Mouse (Mus musculus): ENCODE measurements around the gene Ccdc181. TPM values are rescaled to one million over a fixed set of nuclear protein-coding genes. Genes with fewer than 3 reads are reported as not detected.

Ccdc181 gene
- polyA plus RNA-seq, 1 experiment from 2014 or later: 7.3 TPM

DNA sequence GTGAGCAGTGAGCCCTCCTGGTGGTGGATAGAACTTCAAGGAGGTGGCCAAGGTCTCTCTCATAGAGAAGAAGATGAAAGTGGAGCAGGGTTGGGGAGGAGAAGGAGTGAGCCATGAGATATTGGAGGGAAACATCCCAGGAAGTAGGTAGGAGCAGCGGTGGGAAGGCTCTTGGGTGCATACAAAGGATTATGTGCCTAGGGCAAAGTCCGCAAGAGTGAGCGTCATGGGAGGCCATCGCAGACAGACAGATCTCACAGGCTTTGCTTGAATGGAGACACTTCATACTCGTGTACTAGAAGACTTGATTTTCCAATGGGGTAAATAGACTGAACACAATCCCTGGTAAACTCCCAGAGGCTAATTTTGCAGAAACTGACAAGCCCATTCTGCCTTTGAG lies 43.1 kb downstream of the Ccdc181 start:
- 94% methylated on average over 5 of the region's 5 CpGs for WGBS
- no peak overlapping the region for H3K27ac ChIP-seq

DNA sequence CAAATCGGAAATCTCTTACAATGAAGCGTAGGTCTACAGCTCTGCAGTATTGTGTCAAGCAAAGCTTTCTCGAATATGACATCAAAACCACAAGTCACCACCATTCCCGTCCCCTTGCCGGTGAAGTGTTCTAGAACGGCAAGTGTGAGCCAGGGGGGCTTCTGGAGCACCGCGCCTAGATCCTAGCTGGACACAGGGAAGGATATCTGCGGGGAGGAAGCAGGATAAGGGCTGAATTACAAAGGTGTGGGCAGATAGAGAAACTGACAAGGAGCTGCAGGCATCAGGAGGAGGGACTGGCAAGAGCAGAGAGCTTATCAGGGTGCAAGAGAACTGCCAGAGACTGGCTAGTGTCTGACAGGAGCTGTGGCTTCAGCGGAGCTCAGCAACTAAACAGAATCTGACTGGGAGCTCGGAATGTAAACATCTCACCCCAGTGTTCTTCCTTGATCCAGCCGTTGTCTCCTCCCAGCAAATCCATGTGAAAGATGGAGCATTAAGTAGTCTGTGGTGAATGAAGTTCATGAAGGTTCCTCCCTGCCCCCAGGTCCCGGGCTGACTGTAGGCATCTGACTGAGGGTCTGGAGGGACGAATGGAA lies 44.3 kb downstream of the Ccdc181 start:
- no peak overlapping the region for H3K27ac ChIP-seq
- H3K4me2 ChIP-seq: no peak overlapping the region
- no peak for ATAC-seq (ENCODE audit: insufficient number of reproducible peaks, insufficient read depth, low FRiP score, low TSS enrichment, low read depth)
- H3K36me3 ChIP-seq: peaks cover 4% of the 10 kb centered on the region; the same call in 1 of the 2 replicates
- H3K4me1 ChIP-seq (replicated peaks): peaks cover 17% of the 10 kb centered on the region
- no peaks in the 10 kb centered on the region for H3K9me3 ChIP-seq
- no peaks in the 10 kb centered on the region for H3K27me3 ChIP-seq
- WGBS: 81% methylated on average over 14 of the region's 14 CpGs
- no peak overlapping the region for H3K4me3 ChIP-seq (replicated peaks)
- H3K9ac ChIP-seq (replicated peaks): no peak overlapping the region

More for the DNA sequence above, 43.1 kb downstream of the Ccdc181 start:
- Histone ChIP-seq H3K9me3 (no peaks in the 10 kb centered on the region), H3K4me1 (replicated peaks) (peaks cover 17% of the 10 kb centered on the region), H3K27me3 (no peaks in the 10 kb centered on the region), H3K36me3 (peaks cover 14% of the 10 kb centered on the region; the same call in 1 of the 2 replicates), H3K4me3 (replicated peaks) (no peak overlapping the region), H3K9ac (replicated peaks) (no peak overlapping the region), H3K4me2 (no peak overlapping the region)
- no peak for ATAC-seq (ENCODE audit: insufficient number of reproducible peaks, insufficient read depth, low FRiP score, low TSS enrichment, low read depth)

DNA sequence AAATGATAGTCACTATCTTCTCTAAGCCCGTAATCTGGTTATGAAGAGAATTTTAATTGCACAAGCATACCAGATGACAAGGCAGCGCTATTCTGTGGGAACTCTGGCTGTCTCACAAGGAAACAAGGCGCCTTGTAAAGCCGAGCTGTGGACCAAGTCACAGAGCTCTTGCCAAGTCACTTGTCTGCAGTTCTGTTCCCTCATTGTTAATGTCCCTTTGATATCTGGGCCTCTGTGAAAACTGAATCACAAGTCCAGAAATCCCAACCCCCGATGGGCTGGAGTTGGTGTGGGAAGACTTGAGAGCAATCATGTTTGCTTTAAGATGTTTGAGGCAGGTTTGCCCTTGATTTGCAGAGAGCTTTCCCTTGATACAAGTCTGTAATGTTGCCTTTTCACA lies 45.3 kb downstream of the Ccdc181 start:
- no peak overlapping the region for H3K27ac ChIP-seq
- peaks cover 4% of the 10 kb centered on the region; the same call in 1 of the 2 replicates for H3K36me3 ChIP-seq
- no peaks in the 10 kb centered on the region for H3K9me3 ChIP-seq
- no peak overlapping the region for H3K9ac ChIP-seq (replicated peaks)
- 73% methylated on average over 5 of the region's 5 CpGs for WGBS
- H3K4me3 ChIP-seq (replicated peaks): no peak overlapping the region
- H3K4me1 ChIP-seq (replicated peaks): peaks cover 17% of the 10 kb centered on the region
- no peak overlapping the region for H3K4me2 ChIP-seq
- ATAC-seq (ENCODE audit: insufficient number of reproducible peaks, insufficient read depth, low FRiP score, low TSS enrichment, low read depth): no peak
- H3K27me3 ChIP-seq: no peaks in the 10 kb centered on the region

DNA sequence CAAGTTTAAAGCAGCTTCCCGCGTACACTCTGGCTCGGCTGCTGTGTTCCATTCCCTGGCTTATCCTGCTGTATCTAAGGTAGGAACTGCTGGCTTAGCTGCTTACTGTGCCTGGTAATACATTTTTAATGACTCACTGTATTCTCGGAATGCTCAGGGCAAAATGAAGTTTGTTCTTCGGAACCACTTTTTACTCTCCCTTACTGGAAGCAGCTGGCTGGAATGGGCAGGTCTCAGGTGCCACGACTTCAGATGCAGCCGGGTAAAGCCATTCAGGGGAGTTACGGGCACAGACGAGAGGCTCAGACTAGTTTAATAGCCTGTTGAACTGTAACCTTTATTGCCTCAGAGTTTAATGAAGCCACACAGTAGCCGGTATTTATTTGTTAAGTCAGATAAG lies 46.0 kb downstream of the Ccdc181 start:
- no peaks in the 10 kb centered on the region for H3K27me3 ChIP-seq
- no peak overlapping the region for H3K9ac ChIP-seq (replicated peaks)
- H3K9me3 ChIP-seq: no peaks in the 10 kb centered on the region
- no peak overlapping the region for H3K27ac ChIP-seq
- H3K4me2 ChIP-seq: no peak overlapping the region
- peaks cover 17% of the 10 kb centered on the region for H3K4me1 ChIP-seq (replicated peaks)
- ATAC-seq (ENCODE audit: insufficient number of reproducible peaks, insufficient read depth, low FRiP score, low TSS enrichment, low read depth): no peak
- H3K36me3 ChIP-seq: peaks cover 4% of the 10 kb centered on the region; the same call in 1 of the 2 replicates
- H3K4me3 ChIP-seq (replicated peaks): no peak overlapping the region
- WGBS: 45% methylated on average over 10 of the region's 10 CpGs

DNA sequence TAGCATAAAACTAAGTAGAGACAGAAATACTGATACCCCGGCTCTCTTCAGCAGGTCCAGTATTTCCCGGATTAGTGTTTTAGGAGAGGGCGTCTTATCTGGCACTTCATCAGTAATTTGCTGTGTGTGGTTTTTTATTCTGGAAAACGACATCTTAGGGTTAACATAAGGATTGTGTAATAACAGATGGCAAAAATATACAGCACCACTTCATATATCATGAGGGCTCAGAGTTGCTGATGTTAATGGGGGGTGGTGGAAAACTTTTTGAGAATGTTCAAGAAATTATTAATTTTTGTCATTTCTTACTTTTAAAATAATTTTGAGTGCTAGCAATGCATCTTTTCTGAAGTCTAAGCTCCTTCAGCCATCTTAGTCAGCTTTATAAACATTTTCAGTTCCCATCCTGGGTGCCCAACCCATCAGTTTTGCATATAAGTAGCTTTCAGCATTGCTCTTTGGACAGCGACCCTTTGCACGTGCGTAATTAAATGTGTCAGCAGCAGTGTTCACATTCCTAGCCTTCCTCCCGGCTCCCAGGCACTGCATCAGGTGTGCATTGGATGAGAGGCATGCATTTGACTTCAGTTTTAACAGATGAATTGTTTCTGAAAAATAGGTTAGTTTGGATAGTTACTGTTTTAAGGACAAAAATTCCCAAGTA lies 47.7 kb downstream of the Ccdc181 start:
- ATAC-seq (ENCODE audit: insufficient number of reproducible peaks, insufficient read depth, low FRiP score, low TSS enrichment, low read depth): no peak
- Histone ChIP-seq H3K27ac (no peak overlapping the region), H3K4me1 (replicated peaks) (peaks cover 24% of the 10 kb centered on the region), H3K9me3 (no peaks in the 10 kb centered on the region), H3K27me3 (no peaks in the 10 kb centered on the region), H3K4me2 (no peak overlapping the region), H3K9ac (replicated peaks) (no peak overlapping the region), H3K4me3 (replicated peaks) (no peak overlapping the region), H3K36me3 (peaks cover under 1% of the 10 kb centered on the region; the same call in 1 of the 2 replicates)
- WGBS: 65% methylated on average over 8 of the region's 8 CpGs

DNA sequence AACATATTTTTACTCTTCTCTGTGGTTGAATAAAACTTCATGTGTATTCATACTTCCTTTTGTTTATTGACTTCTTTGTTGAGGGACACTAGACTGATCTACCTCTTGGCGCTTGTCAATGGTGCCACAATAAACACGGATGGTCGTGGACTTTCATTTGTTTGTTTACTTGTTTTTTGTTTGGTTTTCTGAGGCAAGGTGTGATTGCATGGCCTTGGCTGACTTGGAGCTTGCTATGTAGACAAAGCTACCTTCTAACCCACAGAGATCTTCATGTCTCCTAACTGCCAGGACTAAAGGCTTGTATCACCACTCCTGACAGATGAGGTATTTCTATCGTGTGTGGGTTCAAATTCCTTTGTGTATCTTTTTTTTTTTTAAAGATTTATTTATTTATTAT lies 48.8 kb downstream of the Ccdc181 start:
- no peak overlapping the region for H3K4me3 ChIP-seq (replicated peaks)
- peaks cover 24% of the 10 kb centered on the region for H3K4me1 ChIP-seq (replicated peaks)
- H3K4me2 ChIP-seq: no peak overlapping the region
- WGBS: 88% methylated on average over 4 of the region's 4 CpGs
- H3K36me3 ChIP-seq: peaks cover 11% of the 10 kb centered on the region
- H3K27ac ChIP-seq: no peak overlapping the region
- ATAC-seq (ENCODE audit: insufficient number of reproducible peaks, insufficient read depth, low FRiP score, low TSS enrichment, low read depth): no peak
- no peak overlapping the region for H3K9ac ChIP-seq (replicated peaks)
- H3K9me3 ChIP-seq: no peaks in the 10 kb centered on the region
- H3K27me3 ChIP-seq: no peaks in the 10 kb centered on the region

DNA sequence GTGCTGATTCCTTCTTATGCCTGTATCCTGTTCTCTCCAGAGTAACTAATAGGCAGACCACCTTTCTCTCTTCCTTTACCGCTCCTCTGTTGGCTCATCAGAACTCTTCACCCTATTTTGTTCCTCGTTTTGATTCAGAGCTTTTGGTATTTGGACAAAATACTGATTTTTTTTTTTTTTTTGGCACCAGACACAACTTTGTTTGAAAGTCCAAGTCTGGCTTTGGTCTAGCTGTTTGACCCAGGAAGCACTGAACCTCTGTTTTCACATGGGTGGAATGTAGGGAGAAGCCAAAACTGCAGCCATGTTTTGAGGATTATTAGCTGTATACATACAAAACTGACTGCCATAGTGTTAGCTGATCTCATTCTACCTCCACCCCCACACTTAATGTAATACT lies 49.5 kb downstream of the Ccdc181 start:
- H3K36me3 ChIP-seq: peaks cover 13% of the 10 kb centered on the region
- WGBS: 85% methylated on average over 2 of the region's 2 CpGs

GRCm38 (mm10) chr1:164326600-164327155 lies 51.3 kb downstream of the Ccdc181 start:
- WGBS: 53% methylated on average over 6 of the region's 6 CpGs
- Histone ChIP-seq H3K27ac (no peak overlapping the region), H3K4me1 (replicated peaks) (peaks cover 13% of the 10 kb centered on the region), H3K36me3 (peaks cover 22% of the 10 kb centered on the region), H3K27me3 (no peaks in the 10 kb centered on the region), H3K9ac (replicated peaks) (no peak overlapping the region), H3K4me2 (no peak overlapping the region), H3K4me3 (replicated peaks) (no peak overlapping the region), H3K9me3 (no peaks in the 10 kb centered on the region)
- ATAC-seq (ENCODE audit: insufficient number of reproducible peaks, insufficient read depth, low FRiP score, low TSS enrichment, low read depth): no peak

More for the DNA sequence above, 49.5 kb downstream of the Ccdc181 start:
- no peak for ATAC-seq (ENCODE audit: insufficient number of reproducible peaks, insufficient read depth, low FRiP score, low TSS enrichment, low read depth)
- Histone ChIP-seq H3K4me1 (replicated peaks) (peaks cover 24% of the 10 kb centered on the region), H3K4me3 (replicated peaks) (no peak overlapping the region), H3K4me2 (no peak overlapping the region), H3K27me3 (no peaks in the 10 kb centered on the region), H3K9me3 (no peaks in the 10 kb centered on the region), H3K27ac (no peak overlapping the region), H3K9ac (replicated peaks) (no peak overlapping the region)

- H3K9ac ChIP-seq (replicated peaks): no peak overlapping the region
- H3K36me3 ChIP-seq: peaks cover 25% of the 10 kb centered on the region
- H3K4me2 ChIP-seq: no peak overlapping the region
- H3K9me3 ChIP-seq: no peaks in the 10 kb centered on the region
- WGBS: 62% methylated on average over 7 of the region's 7 CpGs
- no peak overlapping the region for H3K4me3 ChIP-seq (replicated peaks)
- H3K27ac ChIP-seq: no peak overlapping the region
- no peak for ATAC-seq (ENCODE audit: insufficient number of reproducible peaks, insufficient read depth, low FRiP score, low TSS enrichment, low read depth)
- peaks cover 7% of the 10 kb centered on the region for H3K4me1 ChIP-seq (replicated peaks)
- H3K27me3 ChIP-seq: no peaks in the 10 kb centered on the region
Observed at GRCm38 (mm10) chr1:164327764-164328163, 52.4 kb downstream of the Ccdc181 start.

DNA sequence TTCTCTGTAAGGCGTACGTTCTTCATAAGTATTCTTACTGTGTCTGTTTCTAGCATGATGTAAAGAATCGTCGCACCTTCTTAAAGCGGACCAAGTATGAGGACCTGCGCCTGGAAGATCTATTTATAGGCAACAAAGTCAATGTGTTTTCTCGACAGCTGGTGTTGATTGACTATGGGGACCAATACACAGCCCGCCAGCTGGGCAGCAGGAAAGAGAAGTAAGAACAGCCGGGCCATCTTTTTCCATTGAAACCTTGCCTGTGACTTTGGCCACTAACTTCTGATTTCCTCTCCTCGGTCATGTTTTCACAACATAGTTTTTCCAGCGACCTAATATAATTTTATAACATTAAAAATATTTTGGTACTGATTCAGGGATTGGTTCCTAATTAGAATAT lies 57.2 kb downstream of the Ccdc181 start:
- Histone ChIP-seq H3K9ac (replicated peaks) (no peak overlapping the region), H3K27ac (no peak overlapping the region), H3K4me2 (no peak overlapping the region), H3K9me3 (no peaks in the 10 kb centered on the region), H3K4me3 (replicated peaks) (no peak overlapping the region), H3K4me1 (replicated peaks) (0 out of 2 replicates have a peak, but pooled peaks cover 2% of the 10 kb centered on the region), H3K36me3 (peaks cover 51% of the 10 kb centered on the region), H3K27me3 (no peaks in the 10 kb centered on the region)
- ATAC-seq (ENCODE audit: insufficient number of reproducible peaks, insufficient read depth, low FRiP score, low TSS enrichment, low read depth): no peak
- WGBS: 68% methylated on average over 11 of the region's 11 CpGs

GRCm38 (mm10) chr1:164335435-164335834 lies 60.0 kb downstream of the Ccdc181 start:
- no peak for ATAC-seq (ENCODE audit: insufficient number of reproducible peaks, insufficient read depth, low FRiP score, low TSS enrichment, low read depth)
- peaks cover 38% of the 10 kb centered on the region for H3K36me3 ChIP-seq
- H3K4me3 ChIP-seq (replicated peaks): no peak overlapping the region
- no peak overlapping the region for H3K4me2 ChIP-seq
- WGBS: 89% methylated on average over 3 of the region's 3 CpGs
- H3K9me3 ChIP-seq: no peaks in the 10 kb centered on the region
- H3K4me1 ChIP-seq (replicated peaks): no peaks in the 10 kb centered on the region
- H3K9ac ChIP-seq (replicated peaks): no peak overlapping the region
- H3K27me3 ChIP-seq: no peaks in the 10 kb centered on the region
- no peak overlapping the region for H3K27ac ChIP-seq

All from limb, embryonic 12.5 days (tissue).